Mouse (Mus musculus) B cell, adult 2 months (primary cell): Measurements from ENCODE around the gene Llgl2.
A peak's percentile ranks its signal among the peaks of the same experiment; 100 is the strongest.
"Not testable (repeated sequence)": the region's sequence is repeated elsewhere in the genome, so short reads cannot be mapped to it uniquely, and the experiment has no call there.

ENCODE experiments used
- DNase-seq, 2 experiments: peaks; one replicate each; pipeline ENCODE4 v3.0.0; 2022

Llgl2 gene

DNA sequence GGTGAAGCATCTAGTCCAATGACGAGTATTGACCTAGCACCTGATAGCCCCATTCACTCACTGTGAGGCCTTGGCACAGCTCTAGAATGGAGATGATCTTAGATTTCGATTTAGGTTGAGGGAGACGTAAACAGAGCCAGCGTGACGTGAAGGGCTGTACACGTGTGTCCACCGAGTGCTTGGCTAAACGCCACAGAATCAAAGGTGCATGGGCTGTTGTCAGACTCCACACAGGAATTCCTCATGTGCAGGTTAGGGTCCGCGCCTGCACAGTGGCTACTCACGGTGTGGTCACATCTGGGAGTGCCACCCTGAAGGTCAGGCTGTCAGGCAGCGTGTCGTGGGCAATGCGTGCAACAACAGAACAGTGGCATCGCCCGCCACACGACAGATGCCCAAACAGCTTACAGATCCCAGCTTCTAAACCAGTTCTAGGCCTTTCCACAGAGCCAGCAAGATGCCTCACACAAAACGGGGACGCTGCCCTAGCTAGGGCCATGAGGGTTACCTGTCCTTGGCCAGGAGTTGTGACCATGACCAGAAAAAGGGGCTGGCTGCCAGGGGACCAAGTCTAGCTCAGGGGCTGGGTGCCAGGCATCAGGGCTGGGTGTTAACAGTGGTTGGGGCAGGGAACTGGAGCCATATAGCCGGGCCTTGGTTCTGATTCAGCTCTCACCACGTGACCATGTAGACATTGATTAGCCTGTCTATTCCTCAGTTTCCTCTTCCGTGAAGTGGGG lies 13.9 kb downstream of the Llgl2 start:
- no peak for DNase-seq

DNA sequence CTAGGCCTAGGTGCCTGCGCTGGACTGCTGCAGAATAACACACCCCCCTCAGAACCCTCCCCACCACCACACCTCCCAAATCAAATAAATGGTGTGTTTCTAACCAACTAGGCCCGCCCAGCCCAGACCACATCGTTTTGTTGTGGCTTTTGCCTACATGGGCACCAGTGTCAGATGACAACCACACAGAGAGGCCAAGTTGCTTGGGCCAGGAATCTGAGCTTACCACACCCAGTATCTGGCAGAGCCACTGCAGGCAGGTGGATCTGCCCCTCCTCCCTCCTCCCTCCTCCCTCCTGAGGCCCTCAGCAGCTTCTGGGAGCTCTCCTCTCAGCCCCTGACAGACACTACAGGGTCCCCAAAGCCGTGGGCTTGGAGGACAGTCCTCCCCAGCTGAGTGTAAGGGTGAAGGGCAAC lies 15.1 kb downstream of the Llgl2 start:
- DNase-seq: no peak

DNA sequence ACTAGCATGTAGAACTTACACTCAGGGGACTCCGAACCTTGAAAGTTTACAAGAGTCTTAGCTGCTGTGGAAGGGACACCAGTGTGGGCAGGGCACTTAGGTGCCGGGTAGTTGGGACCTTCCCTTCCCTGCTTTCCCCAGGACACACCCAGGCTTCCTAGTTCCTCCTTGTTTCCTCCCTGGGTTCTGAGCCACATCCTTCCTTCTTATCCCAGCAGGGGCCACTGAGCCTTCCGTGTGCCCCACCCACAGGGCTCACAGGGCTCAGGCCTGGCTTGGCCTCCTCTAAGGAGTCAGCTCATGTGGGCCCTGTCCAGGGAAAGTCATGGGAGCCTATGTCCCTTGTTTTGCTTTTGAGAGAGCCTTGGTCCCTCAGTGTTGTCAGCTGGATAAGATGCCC lies 15.9 kb downstream of the Llgl2 start:
- no peak for DNase-seq

DNA sequence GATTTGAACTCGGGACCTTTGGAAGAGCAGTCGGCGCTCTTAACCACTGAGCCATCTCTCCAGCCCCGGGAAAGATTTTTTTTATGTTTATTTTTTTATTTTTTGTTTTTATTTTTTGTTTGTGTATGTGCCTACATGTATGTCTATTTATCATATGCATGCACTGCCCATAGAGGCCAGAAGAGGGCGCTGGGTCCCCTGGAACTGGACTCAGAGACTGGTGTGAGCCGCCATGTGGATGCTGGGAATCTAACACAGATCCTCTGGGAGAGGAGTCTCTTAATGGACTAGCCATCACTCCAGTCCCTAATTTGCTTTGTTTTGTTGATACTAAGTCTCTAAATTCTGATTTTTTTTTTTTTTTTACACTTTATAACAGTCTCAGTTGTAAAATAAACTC lies 17.2 kb downstream of the Llgl2 start:
- no peak for DNase-seq

DNA sequence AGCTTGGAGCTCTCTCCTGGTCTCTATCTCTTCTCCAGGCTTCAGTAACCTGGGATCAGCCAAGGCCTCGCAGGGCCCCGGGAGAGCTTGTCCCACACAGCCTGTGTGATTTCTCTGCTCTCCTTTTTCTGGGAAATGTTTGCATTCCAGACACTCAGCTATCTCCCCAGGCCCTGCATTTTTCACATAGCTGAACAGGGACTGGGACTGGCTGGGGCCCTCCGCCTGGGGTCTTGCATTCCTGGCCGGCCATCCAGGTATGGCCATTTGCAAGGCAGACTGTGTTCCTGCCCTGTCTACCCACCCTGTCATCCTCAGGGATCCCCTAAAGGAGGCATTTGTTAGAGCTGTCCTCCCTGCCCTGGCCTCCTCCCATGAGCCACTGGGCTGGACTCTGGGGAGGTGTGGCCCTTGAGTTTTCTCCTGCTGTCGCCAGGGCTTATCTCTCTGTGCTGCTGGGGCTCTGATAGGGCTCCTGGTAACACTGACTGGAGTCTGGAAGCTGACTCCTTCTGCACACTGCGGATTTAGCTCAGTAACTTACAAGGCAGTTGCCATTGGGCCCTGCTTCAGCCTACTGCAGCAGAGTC lies 18.2 kb downstream of the Llgl2 start:
- no peak for DNase-seq

DNA sequence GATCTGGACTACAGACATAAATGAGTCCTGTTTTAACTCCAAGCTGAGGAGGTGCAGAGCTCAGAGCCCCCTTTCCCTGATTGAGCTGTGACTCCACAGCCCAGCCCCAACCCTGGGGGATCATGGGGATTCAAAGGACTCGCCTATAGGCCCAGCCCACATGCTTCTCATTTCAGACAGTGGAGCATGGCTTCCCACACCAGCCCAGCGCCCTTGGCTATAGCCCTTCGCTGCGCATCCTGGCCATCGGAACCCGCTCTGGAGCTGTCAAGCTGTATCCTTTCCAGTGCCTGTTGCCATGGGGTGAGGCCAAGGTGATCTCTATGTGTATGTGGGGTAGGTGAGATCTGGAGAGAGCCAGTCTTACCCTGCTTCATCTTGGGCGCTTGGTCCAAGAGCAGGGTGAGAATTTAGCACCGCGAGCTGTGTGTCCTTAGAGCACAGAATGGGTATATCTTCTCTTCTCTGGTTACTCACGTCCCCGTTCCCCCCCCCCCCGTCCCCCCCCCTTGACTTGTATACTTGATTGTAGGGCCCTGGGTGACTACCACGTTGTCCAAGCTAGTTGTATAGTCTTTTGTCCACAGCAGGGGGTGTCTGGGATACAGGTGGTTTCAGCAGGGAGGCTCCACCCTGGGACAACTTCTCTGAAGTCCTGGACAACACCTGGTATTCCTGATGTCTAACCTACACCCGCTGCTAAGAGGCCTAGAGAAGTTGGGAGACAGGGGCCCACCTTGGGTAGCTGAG lies 19.5 kb downstream of the Llgl2 start:
- DNase-seq: no peak

DNA sequence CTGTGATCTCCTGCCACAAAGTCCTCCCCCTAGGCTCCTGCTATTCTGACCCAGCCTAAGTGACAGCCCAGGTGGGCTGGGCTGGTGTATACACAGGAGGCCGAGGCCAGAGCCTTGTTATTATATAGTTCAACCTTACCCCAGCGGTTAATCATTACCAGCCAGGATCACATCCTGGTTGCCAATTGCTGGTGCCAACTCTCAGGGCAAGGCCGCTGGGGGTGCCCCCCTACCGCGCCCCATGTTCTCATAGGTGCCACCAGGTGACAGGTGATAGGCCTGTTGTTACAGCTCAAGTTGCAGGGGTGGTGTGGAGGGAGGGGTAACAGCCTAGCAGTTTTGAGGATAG lies 20.0 kb downstream of the Llgl2 start:
- DNase-seq: no peak

DNA sequence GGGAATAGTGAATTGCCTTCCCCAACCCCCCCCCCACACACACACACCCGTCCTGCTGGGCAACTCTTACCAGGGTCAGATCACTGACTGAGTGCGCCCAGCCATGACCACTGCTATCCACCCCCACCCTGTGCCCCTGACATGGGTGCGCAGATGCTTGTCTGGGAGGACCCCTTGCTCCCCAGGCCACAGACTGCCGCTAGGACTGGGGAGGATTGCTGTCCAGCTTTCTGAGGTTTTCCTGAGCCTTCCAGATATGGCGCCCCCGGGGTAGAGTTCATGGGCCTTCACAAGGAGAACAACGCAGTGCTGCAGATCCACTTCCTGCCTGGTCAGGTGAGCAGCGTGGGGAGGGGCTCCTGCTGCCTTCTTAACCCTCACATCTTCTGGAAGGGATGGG lies 20.4 kb downstream of the Llgl2 start:
- no peak for DNase-seq

DNA sequence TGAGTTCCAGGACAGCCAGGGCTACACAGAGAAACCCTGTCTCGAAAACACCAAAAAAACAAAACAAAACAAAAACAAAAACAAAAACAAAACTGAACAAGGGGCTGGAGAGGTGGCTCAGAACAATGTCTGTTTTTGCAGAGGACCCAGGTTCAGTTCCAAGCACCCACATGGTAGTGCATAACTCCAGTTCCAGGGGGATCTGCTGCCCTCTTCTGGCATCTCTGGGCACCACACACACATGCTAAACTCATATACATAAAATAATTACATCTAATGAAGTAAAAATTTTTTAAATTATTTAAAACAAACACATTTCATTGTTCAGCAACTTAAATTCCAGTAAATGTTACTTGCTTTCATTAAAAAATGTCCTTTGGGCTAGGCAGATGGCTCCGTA lies 22.0 kb downstream of the Llgl2 start:
- DNase-seq: no peak

DNA sequence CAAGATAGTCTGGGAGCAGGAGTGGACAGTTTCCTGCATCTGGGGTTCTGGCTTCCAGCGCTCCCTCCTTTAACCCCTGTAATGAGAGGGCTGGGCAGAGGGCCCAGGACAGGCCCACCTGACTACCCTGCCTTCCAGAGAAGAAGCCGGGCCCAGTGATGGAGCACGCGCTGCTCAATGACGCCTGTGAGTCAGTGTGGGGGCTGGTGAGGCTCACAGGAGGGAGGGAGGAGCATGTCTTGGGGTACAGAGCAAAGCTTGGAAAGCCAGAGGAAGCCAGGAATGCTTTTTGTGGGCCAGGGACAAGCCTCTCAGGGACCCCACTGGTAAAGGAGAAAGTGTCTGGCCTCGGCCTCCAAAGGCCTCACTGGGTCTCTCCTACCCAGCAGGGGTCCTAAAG lies 30.8 kb downstream of the Llgl2 start:
- no peak for DNase-seq

DNA sequence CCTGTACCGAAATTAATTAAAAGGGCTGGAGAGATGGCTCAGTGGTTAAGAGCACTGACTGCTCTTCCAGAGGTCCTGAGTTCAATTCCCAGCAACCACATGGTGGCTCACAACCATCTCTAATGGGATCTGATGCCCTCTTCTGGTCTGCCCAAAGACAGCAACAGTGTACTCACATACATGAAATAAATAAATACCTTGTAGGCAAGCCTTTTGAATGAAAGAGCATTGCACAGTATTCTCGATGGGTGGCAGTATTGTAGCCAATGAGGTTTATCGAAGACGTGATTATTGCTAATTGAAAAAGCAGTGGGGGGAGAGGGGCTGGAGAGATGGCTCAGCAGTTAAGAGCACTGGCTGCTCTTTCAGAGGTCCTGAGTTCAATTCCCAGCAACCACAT lies 33.3 kb downstream of the Llgl2 start:
- not testable (repeated sequence) for DNase-seq

DNA sequence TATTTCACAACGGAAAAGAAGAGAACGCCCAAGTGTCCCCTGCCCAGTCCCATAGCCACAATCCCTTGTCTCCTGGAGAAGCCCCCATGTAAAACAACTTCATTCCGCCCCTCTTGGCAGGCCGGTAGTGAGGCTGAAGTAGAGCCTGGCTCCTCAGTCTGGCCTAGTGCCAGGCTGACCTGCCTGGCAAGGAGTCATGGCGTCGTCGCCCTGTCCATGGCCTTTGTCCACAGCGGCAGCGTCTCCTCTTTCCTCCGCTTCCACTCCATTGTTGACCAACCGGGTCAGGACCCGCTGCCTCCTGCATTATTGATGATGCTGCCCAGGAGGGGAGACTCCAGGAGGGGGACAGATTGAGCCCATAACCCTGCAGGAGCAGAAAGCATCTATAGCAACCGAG lies 34.1 kb downstream of the Llgl2 start:
- no peak for DNase-seq

DNA sequence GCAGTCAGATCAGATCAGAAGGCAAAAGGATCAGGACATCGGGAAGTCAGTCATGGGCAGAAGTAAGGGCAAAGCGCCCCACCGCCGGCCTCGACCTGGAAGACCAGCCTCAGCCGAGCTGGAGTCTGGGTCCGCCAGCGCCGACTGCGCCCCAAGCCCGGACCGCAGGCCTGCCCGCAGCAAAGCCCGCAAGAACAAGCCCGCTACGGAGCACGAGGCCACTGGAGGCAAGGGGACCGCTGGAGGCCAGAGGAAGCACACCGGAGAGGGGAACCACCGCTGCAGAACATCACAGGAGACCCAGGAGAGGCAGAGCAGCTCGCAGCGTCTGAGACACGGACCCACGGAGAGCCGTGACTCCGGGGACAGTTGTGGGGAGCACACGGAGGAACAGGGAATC lies 34.5 kb downstream of the Llgl2 start, which contains the start of gene Myo15b:
Myo15b (plus strand) TSS at position 53 of the 400 bp plus-strand sequence.
- DNase-seq: peak; percentile 28 to 34

DNA sequence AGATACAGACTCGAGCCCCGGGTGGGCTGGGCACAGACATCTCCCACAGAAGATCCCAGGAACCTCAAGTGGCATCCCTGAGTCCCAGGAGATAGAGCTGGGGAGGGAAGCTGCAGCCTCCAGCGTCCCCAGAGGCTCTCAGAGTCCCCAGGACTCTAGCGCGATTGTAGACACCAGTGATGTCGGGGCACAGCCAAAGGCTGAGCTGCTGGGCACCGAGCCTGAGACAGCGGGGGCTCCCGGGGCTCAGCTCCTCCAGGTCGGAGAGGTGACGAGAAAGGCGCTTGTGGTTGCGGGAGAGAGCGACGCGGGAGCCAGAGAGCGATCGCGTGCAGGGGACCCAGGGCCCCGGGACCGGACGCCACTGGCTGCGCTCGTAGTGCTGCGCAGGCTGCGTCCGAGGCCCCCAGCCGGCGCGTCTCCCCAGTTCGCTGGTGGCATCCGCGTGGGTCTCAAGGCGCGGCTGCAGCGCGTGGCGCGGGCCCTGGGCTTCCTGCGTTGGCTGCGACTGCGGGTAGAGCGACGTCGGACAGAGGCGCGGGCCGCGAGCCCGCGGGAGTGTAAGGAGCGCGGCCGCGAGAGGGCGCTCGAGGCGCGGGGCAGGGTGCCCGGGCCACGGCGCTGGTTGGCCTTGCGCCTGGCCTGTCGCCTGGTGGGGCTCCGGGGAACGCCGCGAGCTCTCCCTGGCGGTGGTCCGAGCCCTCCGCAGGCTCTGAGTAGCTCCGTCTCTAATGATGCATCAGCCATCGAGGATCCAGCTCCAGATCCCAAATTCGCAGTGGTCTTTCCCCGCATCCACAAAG lies 35.5 kb downstream of the Llgl2 start:
- DNase-seq: peak; percentile 91 to 94

DNA sequence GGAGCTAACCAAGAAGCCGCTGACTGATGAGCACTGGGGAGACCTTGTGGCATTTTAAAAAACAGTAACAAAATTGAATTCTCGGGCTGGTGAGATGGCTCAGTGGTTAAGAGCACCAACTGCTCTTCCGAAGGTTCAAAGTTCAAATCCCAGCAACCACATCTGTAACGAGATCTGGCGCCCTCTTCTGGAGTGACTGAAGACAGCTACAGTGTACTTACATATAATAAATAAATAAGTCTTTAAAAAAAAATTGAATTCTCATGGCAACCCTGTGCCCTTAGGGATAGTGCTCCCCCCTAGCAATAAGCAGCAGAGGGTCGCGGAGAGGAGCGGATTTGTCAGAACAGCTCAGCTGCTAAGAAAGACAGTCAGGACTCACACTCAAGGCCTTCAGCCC lies 40.0 kb downstream of the Llgl2 start:
- no peak for DNase-seq

DNA sequence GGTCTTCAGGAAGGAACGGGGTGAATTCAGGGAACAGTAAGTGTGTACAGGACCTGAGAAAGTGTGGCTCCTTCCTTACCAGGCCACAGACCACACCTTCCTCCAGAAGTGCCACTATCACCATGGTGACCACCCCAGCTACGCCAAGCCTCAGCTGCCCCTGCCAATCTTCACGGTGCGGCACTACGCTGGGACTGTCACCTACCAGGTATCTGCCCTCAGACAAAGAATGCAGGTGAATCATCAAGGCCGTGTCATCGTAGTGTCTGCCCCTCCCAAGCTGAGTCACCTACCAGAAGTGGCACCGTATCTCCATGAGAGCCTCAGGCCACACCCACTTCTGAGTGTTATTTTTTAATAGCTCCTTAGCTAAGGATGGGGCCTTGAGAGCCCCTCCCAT lies 45.5 kb downstream of the Llgl2 start:
- DNase-seq: no peak

DNA sequence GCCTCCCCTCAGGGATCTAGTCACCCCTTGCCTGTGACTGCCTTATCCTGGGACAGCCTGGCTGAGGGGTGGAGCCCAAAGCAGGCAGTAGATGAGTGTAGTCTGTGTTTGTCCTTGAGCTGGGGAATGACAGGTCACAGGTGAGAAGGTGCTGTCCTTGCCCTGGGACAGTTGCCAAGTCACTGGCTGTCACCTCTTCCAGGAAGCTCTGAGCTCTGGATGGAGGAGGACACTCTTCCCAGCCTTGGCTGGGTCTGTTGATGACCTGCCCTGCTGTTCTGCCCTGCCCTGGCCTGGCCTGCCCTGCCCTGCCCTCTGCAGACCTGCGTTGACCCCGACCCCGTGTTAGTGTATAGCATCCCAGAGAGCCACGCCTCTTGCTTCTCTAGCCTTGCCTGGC lies 48.6 kb downstream of the Llgl2 start:
- DNase-seq: no peak

DNA sequence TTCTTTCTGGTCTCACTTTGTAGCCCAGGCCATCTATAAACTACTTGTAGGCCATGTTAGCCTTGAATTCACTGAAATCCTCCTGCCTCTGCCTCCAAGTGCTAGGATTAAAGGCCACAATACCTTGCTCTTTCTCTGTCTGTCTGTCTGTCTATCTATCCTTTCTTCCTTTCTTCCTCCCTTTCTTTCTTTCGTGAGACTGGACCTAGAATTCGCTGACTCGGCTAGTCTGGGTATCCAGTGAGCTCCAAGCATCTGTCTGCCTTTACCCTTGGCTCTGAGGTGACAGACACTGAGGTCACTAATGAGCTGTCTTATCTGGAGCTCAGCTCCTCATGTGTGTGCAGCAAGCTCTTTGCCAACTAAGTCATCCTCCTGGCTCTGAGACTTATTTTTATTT lies 52.1 kb downstream of the Llgl2 start:
- DNase-seq: no peak

DNA sequence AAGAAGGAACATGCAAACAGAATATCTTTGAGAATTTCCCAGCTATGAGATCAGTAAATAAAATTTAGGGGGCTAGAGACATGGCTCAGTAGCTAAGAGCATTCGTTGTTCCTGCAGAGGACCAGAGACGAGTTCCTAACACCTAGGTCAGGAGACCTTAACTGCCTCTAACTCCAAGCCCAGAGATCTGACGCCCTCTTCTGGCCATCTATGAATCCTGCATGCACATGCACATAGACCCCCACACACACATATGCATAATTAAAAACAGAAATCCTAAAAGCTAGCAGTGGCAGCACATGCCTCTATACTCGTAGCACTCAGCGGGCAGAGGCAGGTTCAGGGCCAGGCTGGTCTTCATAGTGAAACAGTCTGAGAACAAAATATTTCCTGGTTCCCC lies 52.6 kb downstream of the Llgl2 start:
- DNase-seq: no peak

DNA sequence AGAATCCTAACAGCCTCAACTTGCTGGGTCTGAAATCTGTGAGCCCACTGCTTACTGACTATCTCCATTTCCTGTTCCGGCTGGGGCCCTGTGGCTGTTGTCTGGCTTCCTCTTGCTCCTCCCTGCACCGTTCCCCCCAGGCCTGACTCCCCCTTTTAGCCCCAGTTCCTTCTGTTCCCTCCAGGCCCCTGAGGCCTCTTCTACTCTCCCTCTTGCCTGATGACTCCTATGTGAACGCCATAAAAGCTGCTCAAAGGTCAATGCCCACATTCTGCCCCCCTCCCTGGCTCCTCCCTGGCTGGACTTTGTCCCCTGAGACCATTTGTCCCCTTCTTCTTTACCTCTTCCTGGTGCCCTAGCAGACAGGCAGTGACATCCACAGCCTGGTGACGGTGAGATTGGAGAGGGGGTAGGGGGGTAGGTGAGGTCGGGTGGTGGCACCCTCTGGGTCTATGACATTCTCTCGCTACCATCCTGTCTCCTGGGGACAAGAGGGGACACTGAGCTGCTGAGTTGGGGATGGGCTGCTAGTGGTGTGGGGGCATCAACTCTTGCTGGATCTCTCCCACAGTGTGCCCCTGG lies 53.4 kb downstream of the Llgl2 start:
- DNase-seq: no peak

DNA sequence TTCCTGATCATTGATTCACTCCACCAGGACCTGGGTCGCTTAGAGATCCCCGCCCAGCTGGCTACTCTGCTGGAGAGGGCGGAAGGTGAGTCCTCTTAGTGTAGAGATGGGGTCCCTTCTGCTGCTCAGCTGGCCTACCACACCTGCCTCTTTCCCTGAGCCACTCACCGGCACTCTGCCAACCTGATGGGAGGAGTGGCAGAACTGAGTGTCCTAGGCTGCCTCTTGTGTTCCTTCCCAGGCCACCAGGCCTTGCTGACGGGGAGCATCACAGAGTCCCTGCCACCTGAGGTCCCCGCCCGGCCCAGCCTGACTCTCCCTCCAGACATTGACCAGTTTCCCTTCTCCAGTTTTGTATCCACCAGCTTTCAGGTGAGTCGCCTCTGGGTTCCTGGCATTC lies 54.2 kb downstream of the Llgl2 start:
- no peak for DNase-seq

DNA sequence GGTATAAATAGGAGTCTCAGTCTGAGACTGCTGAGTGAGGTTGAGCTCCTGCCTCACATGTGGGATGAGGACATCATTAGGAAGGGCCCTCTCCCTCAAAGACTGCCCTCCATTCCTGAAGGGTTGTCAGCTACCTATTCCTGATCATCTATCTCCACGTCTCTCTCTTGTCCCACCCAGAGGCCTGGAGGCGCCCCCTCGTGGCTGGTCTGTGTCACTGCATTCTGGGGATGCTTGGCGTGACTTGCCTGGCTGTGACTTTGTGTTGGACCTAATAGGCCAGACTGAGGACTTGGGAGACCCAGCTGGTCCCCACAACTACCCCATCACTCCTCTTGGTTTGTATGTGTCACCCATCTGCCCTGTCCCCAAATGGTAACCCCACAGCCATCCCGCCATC lies 57.2 kb downstream of the Llgl2 start:
- peak; percentile 78 to 79 for DNase-seq

DNA sequence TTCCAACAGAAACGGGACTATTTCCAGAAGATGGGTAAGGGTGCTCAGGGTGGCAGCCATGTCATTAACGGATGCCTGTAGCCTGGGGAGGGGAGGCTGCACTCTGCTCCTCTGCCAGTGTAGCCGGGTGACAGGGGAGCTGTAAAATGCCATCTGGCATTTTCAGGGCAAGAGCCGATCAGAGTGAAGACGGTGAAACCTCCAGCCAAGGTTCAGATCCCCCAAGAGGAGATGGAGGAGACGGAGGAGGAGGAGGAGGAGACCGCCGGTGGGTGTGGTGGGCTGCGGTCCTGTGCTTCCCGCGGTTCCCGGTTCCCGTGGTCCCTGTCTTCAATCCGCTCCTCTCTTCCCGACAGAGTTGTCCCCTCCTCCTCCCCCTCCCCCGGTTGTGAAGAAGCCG lies 59.4 kb downstream of the Llgl2 start:
- DNase-seq: no peak
